Mouse (Mus musculus): ENCODE results near the gene Itga2. TPM values are rescaled to one million over a fixed set of nuclear protein-coding genes. Genes with fewer than 3 reads are reported as not detected.

Gene Itga2
- polyA plus RNA-seq, 1 experiment = not detected

DNA sequence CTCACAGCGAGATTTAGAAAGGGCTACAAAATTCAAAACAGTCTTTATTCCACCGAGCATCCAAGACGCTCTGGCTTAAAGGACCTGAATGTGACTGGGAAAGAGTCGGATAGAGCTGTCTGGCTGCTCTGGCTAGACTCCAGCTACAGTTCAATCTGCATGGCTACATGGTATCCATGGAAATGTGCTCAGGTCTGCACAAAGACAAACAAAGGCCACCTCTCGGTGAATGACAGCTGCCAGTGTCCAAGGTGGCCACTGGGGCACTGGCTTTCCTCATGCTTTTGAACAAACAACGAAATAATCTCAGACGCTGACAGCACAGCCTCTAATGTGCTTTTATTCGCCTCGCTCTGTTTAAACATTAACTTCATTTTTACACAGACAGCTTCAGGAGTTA, 8.6 kb downstream of the Itga2 start:
- Histone ChIP-seq H3K9me3 (ENCODE audit: control insufficient read depth, low read length) (no peaks in the 10 kb centered on the region), H3K27me3 (ENCODE audit: control insufficient read depth) (no peaks in the 10 kb centered on the region), H3K4me3 (replicated peaks) (no peak overlapping the region), H3K36me3 (ENCODE audit: control insufficient read depth) (no peaks in the 10 kb centered on the region), H3K4me1 (ENCODE audit: control insufficient read depth) (no peaks in the 10 kb centered on the region)
- TF ChIP-seq GATA1 (IDR thresholded peaks at IDR 0.05; ENCODE audit: low read length) (no peak), TAL1 (IDR thresholded peaks at IDR 0.05; ENCODE audit: low read length) (no peak)

GRCm38 (mm10) chr13:114915767-114916166, 16.1 kb downstream of the Itga2 start:
- TF ChIP-seq GATA1 (IDR thresholded peaks at IDR 0.05; ENCODE audit: low read length) (no peak), TAL1 (IDR thresholded peaks at IDR 0.05; ENCODE audit: low read length) (no peak)
- Histone ChIP-seq H3K9me3 (ENCODE audit: control insufficient read depth, low read length) (no peaks in the 10 kb centered on the region), H3K4me3 (replicated peaks) (no peak overlapping the region), H3K4me1 (ENCODE audit: control insufficient read depth) (no peaks in the 10 kb centered on the region), H3K27me3 (ENCODE audit: control insufficient read depth) (no peaks in the 10 kb centered on the region), H3K36me3 (ENCODE audit: control insufficient read depth) (no peaks in the 10 kb centered on the region)

DNA sequence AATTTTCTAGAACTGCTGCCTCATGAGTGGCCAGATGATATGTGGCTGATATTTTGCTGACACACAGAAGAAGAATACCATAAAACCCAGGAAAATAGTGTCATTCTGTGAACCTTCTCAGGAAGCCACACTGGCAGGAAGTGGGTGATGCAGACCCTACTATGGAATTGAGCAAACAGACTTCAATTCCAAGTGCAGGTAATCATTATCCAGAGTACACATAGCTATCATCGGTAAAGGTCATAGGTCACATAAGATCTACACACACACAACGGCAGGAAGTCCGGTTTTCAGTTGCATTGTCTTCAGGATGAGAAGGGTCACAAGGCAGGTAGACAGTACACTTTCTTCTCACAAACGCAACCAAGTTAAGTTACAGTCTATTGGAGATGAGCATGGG, 16.9 kb downstream of the Itga2 start:
- no peaks in the 10 kb centered on the region for H3K4me1 ChIP-seq (ENCODE audit: control insufficient read depth)
- TF ChIP-seq GATA1 (IDR thresholded peaks at IDR 0.05; ENCODE audit: low read length) = no peak
- no peak for TF ChIP-seq TAL1 (IDR thresholded peaks at IDR 0.05; ENCODE audit: low read length)
- H3K9me3 ChIP-seq (ENCODE audit: control insufficient read depth, low read length) = no peaks in the 10 kb centered on the region
- H3K27me3 ChIP-seq (ENCODE audit: control insufficient read depth) = no peaks in the 10 kb centered on the region
- H3K36me3 ChIP-seq (ENCODE audit: control insufficient read depth) = no peaks in the 10 kb centered on the region
- no peak overlapping the region for H3K4me3 ChIP-seq (replicated peaks)

DNA sequence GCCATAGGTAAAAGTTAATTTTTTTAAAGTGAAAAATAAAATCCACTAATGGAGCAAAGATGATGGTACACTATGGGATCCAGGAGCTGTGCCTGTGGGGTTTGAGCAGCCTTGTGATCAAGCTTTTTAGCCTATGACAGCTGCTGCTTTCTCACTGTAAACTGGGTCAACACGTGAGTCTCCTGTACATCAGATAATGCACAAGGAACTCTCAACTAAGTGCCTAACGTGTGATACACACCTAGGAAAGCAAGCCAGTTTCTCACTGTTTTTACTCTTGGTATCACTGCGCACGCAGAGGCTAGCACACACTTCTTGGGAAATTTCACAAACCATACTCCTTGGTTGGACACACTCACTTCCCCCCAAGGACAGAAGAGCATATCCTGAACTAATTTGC, 17.3 kb downstream of the Itga2 start:
- Histone ChIP-seq H3K4me1 (ENCODE audit: control insufficient read depth) (no peaks in the 10 kb centered on the region), H3K4me3 (replicated peaks) (no peak overlapping the region), H3K9me3 (ENCODE audit: control insufficient read depth, low read length) (no peaks in the 10 kb centered on the region), H3K27me3 (ENCODE audit: control insufficient read depth) (no peaks in the 10 kb centered on the region), H3K36me3 (ENCODE audit: control insufficient read depth) (no peaks in the 10 kb centered on the region)
- TF ChIP-seq GATA1 (IDR thresholded peaks at IDR 0.05; ENCODE audit: low read length) = no peak
- TF ChIP-seq TAL1 (IDR thresholded peaks at IDR 0.05; ENCODE audit: low read length) = no peak

DNA sequence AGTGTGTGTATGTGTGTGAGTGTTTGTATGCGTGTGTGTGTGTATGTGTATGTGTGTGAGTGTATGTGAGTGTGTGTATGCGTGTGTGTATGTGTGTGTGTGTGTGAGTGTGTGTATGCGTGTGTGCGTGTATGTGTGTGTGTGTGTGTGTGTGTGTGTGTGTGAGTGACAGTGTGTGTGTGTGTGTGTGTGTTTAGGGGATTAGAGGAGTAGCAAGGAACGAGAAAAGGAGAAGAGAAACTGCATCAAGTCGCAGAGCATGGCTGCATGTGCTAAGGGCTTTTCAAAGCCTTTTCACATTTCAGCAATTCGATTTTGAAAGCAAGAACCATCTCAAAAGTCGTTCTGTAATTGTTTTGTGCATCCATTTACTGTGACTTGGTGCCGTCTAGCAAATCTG, 21.3 kb downstream of the Itga2 start:
- Histone ChIP-seq H3K4me3 (replicated peaks) (no peak overlapping the region), H3K36me3 (ENCODE audit: control insufficient read depth) (no peaks in the 10 kb centered on the region), H3K9me3 (ENCODE audit: control insufficient read depth, low read length) (no peaks in the 10 kb centered on the region), H3K27me3 (ENCODE audit: control insufficient read depth) (no peaks in the 10 kb centered on the region), H3K4me1 (ENCODE audit: control insufficient read depth) (no peaks in the 10 kb centered on the region)
- TF ChIP-seq TAL1 (IDR thresholded peaks at IDR 0.05; ENCODE audit: low read length) (no peak), GATA1 (IDR thresholded peaks at IDR 0.05; ENCODE audit: low read length) (no peak)

DNA sequence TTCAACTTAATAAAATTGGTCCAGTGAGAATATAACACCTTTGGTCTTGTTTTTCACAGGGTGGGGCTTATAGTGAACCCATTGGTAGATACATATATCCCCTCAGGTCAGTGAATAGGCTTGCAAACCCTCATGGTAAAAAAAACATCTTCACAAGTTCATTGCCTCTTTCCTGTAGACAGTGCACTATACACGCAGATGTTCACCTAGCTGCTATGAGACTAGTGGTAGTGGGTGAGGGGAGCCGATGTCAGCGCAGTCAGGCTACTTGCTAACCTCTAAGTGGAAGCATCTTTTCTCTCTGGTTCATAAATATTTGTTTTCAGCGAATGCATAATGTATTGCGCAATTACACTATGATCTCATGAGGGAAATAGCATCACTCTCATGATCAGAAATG, 22.4 kb downstream of the Itga2 start:
- TF ChIP-seq GATA1 (IDR thresholded peaks at IDR 0.05; ENCODE audit: low read length) (no peak), TAL1 (IDR thresholded peaks at IDR 0.05; ENCODE audit: low read length) (no peak)
- Histone ChIP-seq H3K36me3 (ENCODE audit: control insufficient read depth) (no peaks in the 10 kb centered on the region), H3K4me3 (replicated peaks) (no peak overlapping the region), H3K27me3 (ENCODE audit: control insufficient read depth) (no peaks in the 10 kb centered on the region), H3K4me1 (ENCODE audit: control insufficient read depth) (no peaks in the 10 kb centered on the region), H3K9me3 (ENCODE audit: control insufficient read depth, low read length) (no peaks in the 10 kb centered on the region)

DNA sequence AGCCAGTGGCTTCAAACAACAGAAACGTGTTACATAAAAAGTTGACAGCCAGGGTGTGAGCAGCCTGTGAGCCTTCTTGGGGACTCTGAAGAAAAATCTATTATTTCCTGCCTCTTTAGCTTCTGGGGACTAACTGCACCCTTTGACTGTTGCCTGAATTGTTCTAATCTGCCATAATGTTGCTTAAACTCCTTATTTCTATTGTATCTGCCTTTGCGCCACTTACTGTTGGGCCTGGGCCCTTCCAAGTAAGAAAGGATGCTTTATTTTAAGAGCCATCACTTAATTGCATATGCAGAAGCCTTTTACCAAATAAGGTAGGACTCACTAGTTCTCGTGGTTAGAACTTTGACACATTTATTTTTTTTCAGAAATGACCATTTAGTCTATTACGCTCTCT, 24.0 kb downstream of the Itga2 start:
- no peak overlapping the region for H3K4me3 ChIP-seq (replicated peaks)
- H3K36me3 ChIP-seq (ENCODE audit: control insufficient read depth) = no peaks in the 10 kb centered on the region
- no peaks in the 10 kb centered on the region for H3K4me1 ChIP-seq (ENCODE audit: control insufficient read depth)
- H3K27me3 ChIP-seq (ENCODE audit: control insufficient read depth) = no peaks in the 10 kb centered on the region
- TF ChIP-seq GATA1 (IDR thresholded peaks at IDR 0.05; ENCODE audit: low read length) (no peak), TAL1 (IDR thresholded peaks at IDR 0.05; ENCODE audit: low read length) (no peak)
- H3K9me3 ChIP-seq (ENCODE audit: control insufficient read depth, low read length) = no peaks in the 10 kb centered on the region

GRCm38 (mm10) chr13:114896751-114897386, 35.0 kb downstream of the Itga2 start:
- no peaks in the 10 kb centered on the region for H3K9me3 ChIP-seq (ENCODE audit: control insufficient read depth, low read length)
- no peaks in the 10 kb centered on the region for H3K36me3 ChIP-seq (ENCODE audit: control insufficient read depth)
- H3K4me1 ChIP-seq (ENCODE audit: control insufficient read depth) = no peaks in the 10 kb centered on the region
- H3K4me3 ChIP-seq (replicated peaks) = no peak overlapping the region
- no peak for TF ChIP-seq GATA1 (IDR thresholded peaks at IDR 0.05; ENCODE audit: low read length)
- no peaks in the 10 kb centered on the region for H3K27me3 ChIP-seq (ENCODE audit: control insufficient read depth)

GRCm38 (mm10) chr13:114895896-114896295, 36.0 kb downstream of the Itga2 start:
- no peak overlapping the region for H3K4me3 ChIP-seq (replicated peaks)
- no peaks in the 10 kb centered on the region for H3K27me3 ChIP-seq (ENCODE audit: control insufficient read depth)
- H3K4me1 ChIP-seq (ENCODE audit: control insufficient read depth) = no peaks in the 10 kb centered on the region
- no peaks in the 10 kb centered on the region for H3K36me3 ChIP-seq (ENCODE audit: control insufficient read depth)
- no peaks in the 10 kb centered on the region for H3K9me3 ChIP-seq (ENCODE audit: control insufficient read depth, low read length)
- TF ChIP-seq TAL1 (IDR thresholded peaks at IDR 0.05; ENCODE audit: low read length) (no peak), GATA1 (IDR thresholded peaks at IDR 0.05; ENCODE audit: low read length) (no peak)

- Histone ChIP-seq H3K27me3 (ENCODE audit: control insufficient read depth) (no peaks in the 10 kb centered on the region), H3K4me3 (replicated peaks) (no peak overlapping the region), H3K4me1 (ENCODE audit: control insufficient read depth) (no peaks in the 10 kb centered on the region), H3K36me3 (ENCODE audit: control insufficient read depth) (no peaks in the 10 kb centered on the region), H3K9me3 (ENCODE audit: control insufficient read depth, low read length) (no peaks in the 10 kb centered on the region)
- TF ChIP-seq GATA1 (IDR thresholded peaks at IDR 0.05; ENCODE audit: low read length) (no peak), TAL1 (IDR thresholded peaks at IDR 0.05; ENCODE audit: low read length) (no peak)
These were observed 37.2 kb downstream of the Itga2 start for GRCm38 (mm10) chr13:114894718-114895117.
